Mouse (Mus musculus) brain, embryonic 14.5 days (tissue): ENCODE results near the gene Mfng.

Experiments
- CTCF ChIP-seq: fragments of 200-500 bp; IDR thresholded peaks from 2 replicates; pipeline ENCODE4 v1.5.1; 2012; ENCODE audit warnings: inconsistent platforms, mild to moderate bottlenecking, moderate library complexity, borderline replicate concordance; ENCODE audit not compliant: insufficient read depth, insufficient read length; ENCODE audit errors: extremely low read depth
- POLR2A ChIP-seq: fragments of 200-500 bp; IDR thresholded peaks from 2 replicates; pipeline ENCODE4 v1.6.1; 2012; ENCODE audit warnings: mild to moderate bottlenecking, inconsistent platforms, borderline replicate concordance; ENCODE audit not compliant: poor library complexity, insufficient read depth, insufficient read length, severe bottlenecking; ENCODE audit errors: extremely low read depth

DNA sequence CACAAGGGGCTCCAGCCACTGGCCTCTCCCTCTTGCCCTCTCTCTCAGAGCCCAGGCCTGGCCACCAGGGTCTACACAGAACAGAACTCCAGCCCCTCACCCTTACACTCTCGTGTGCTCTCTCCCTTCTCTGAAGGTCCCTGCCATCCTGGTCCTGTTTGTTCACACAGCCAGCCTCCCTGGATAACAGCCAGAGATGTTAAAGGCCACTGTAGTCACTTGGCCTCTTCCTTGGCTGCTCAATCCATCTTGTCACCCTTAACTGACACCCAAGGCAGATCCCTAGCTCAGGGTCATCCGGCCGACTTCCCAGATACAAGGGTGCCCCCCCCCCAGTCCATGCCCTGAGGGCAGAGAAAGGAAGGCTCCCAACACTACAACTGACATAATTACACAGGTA lies 18.0 kb downstream of the Mfng start:
- no peak for TF ChIP-seq CTCF
- no peak for TF ChIP-seq POLR2A
